Mouse (Mus musculus): Measurements from ENCODE around the gene Tcerg1l.

GRCm38 (mm10) chr7:138275263-138275662, 122.3 kb downstream of the Tcerg1l start:
- TF ChIP-seq CTCF (IDR thresholded peaks at IDR 0.05; ENCODE audit: extremely low read depth, insufficient read depth, insufficient read length, insufficient replicate concordance) (no peak), POLR2A (IDR thresholded peaks at IDR 0.05; ENCODE audit: low read depth, low read length) (no peak)
